Mouse (Mus musculus) lung, adult 2 months (tissue): ENCODE measurements around the gene Sema4a.

Experiments
- CTCF ChIP-seq: fragments of 200-500 bp; IDR thresholded peaks from 2 replicates; pipeline ENCODE4 v1.5.1; 2011; ENCODE audit warnings: mild to moderate bottlenecking, low read length, control low read depth; ENCODE audit not compliant: insufficient read depth
- POLR2A ChIP-seq: fragments of 200-500 bp; IDR thresholded peaks from 2 replicates; pipeline ENCODE4 v1.6.1; 2011; ENCODE audit warnings: low read depth, mild to moderate bottlenecking, control low read depth, low read length, borderline replicate concordance; ENCODE audit errors: extremely low read depth

- TF ChIP-seq CTCF: no peak
- TF ChIP-seq POLR2A: no peak
These were observed 67.1 kb downstream of the Sema4a start for GRCm38 (mm10) chr3:88393776-88394375.
